Mouse (Mus musculus): Measurements from ENCODE around the gene Rdh11. TPM values are rescaled to one million over a fixed set of nuclear protein-coding genes. Genes with fewer than 3 reads are reported as not detected.

The Rdh11 gene
- polyA plus RNA-seq, 1 experiment = 32.4 TPM

GRCm38 (mm10) chr12:79138999-79139398 is 53.1 kb downstream of the Rdh11 start:
- Histone ChIP-seq H3K27ac (ENCODE audit: insufficient read depth, low read length) (no peak overlapping the region), H3K27me3 (ENCODE audit: control insufficient read depth, insufficient read depth, low read length) (no peaks in the 10 kb centered on the region), H3K4me3 (replicated peaks; ENCODE audit: insufficient read depth, low read depth, low read length) (no peak overlapping the region), H3K4me1 (ENCODE audit: control insufficient read depth, insufficient read depth, low read length) (no peaks in the 10 kb centered on the region)
- DNase-seq = no peak
- TF ChIP-seq POLR2A (IDR thresholded peaks at IDR 0.05; ENCODE audit: borderline replicate concordance, insufficient read depth, low read length) = no peak
- no peak for TF ChIP-seq CTCF (IDR thresholded peaks at IDR 0.05; ENCODE audit: borderline replicate concordance, insufficient read depth, low read depth, low read length)

GRCm38 (mm10) chr12:79136949-79137348 is 55.1 kb downstream of the Rdh11 start:
- 78% methylated on average over 7 of the region's 7 CpGs for WGBS
- H3K4me1 ChIP-seq (ENCODE audit: control insufficient read depth, insufficient read depth, low read length) = no peaks in the 10 kb centered on the region
- no peak overlapping the region for H3K4me3 ChIP-seq (replicated peaks; ENCODE audit: insufficient read depth, low read depth, low read length)
- TF ChIP-seq POLR2A (IDR thresholded peaks at IDR 0.05; ENCODE audit: borderline replicate concordance, insufficient read depth, low read length) = no peak
- TF ChIP-seq CTCF (IDR thresholded peaks at IDR 0.05; ENCODE audit: borderline replicate concordance, insufficient read depth, low read depth, low read length) = no peak
- DNase-seq = no peak
- no peak overlapping the region for H3K27ac ChIP-seq (ENCODE audit: insufficient read depth, low read length)
- H3K27me3 ChIP-seq (ENCODE audit: control insufficient read depth, insufficient read depth, low read length) = no peaks in the 10 kb centered on the region

GRCm38 (mm10) chr12:79135105-79135504 is 57.0 kb downstream of the Rdh11 start:
- DNase-seq = no peak
- H3K27ac ChIP-seq (ENCODE audit: insufficient read depth, low read length) = no peak overlapping the region
- H3K4me3 ChIP-seq (replicated peaks; ENCODE audit: insufficient read depth, low read depth, low read length) = no peak overlapping the region
- TF ChIP-seq POLR2A (IDR thresholded peaks at IDR 0.05; ENCODE audit: borderline replicate concordance, insufficient read depth, low read length) = no peak
- no peak for TF ChIP-seq CTCF (IDR thresholded peaks at IDR 0.05; ENCODE audit: borderline replicate concordance, insufficient read depth, low read depth, low read length)
- WGBS = 57% methylated on average over 4 of the region's 4 CpGs
- no peaks in the 10 kb centered on the region; the same call in 1 of the 2 replicates for H3K27me3 ChIP-seq (ENCODE audit: control insufficient read depth, insufficient read depth, low read length)
- H3K4me1 ChIP-seq (ENCODE audit: control insufficient read depth, insufficient read depth, low read length) = no peaks in the 10 kb centered on the region

- WGBS = 57% methylated on average over 8 of the region's 8 CpGs
- DNase-seq = no peak
- Histone ChIP-seq H3K4me3 (replicated peaks; ENCODE audit: insufficient read depth, low read depth, low read length) (no peak overlapping the region), H3K27me3 (ENCODE audit: control insufficient read depth, insufficient read depth, low read length) (no peaks in the 10 kb centered on the region; the same call in 1 of the 2 replicates), H3K4me1 (ENCODE audit: control insufficient read depth, insufficient read depth, low read length) (no peaks in the 10 kb centered on the region), H3K27ac (ENCODE audit: insufficient read depth, low read length) (no peak overlapping the region)
- TF ChIP-seq POLR2A (IDR thresholded peaks at IDR 0.05; ENCODE audit: borderline replicate concordance, insufficient read depth, low read length) (no peak), CTCF (IDR thresholded peaks at IDR 0.05; ENCODE audit: borderline replicate concordance, insufficient read depth, low read depth, low read length) (no peak)
Measured at GRCm38 (mm10) chr12:79134676-79135075, 57.4 kb downstream of the Rdh11 start.

GRCm38 (mm10) chr12:79131706-79132460 is 60.2 kb downstream of the Rdh11 start:
- Histone ChIP-seq H3K27ac (ENCODE audit: insufficient read depth, low read length) (no peak overlapping the region), H3K4me3 (replicated peaks; ENCODE audit: insufficient read depth, low read depth, low read length) (peak overlapping the region; percentile 57), H3K4me1 (ENCODE audit: control insufficient read depth, insufficient read depth, low read length) (no peaks in the 10 kb centered on the region), H3K27me3 (ENCODE audit: control insufficient read depth, insufficient read depth, low read length) (no peaks in the 10 kb centered on the region; the same call in 1 of the 2 replicates)
- 33% methylated on average over 5 of the region's 5 CpGs for WGBS
- TF ChIP-seq CTCF (IDR thresholded peaks at IDR 0.05; ENCODE audit: borderline replicate concordance, insufficient read depth, low read depth, low read length) (no peak), POLR2A (IDR thresholded peaks at IDR 0.05; ENCODE audit: borderline replicate concordance, insufficient read depth, low read length) (no peak)
- peak in 1 of 2 experiments; percentile 5 for DNase-seq

GRCm38 (mm10) chr12:79131178-79131675 is 60.9 kb downstream of the Rdh11 start:
- DNase-seq = peak; percentile 5 to 13
- TF ChIP-seq CTCF (IDR thresholded peaks at IDR 0.05; ENCODE audit: borderline replicate concordance, insufficient read depth, low read depth, low read length) (no peak), POLR2A (IDR thresholded peaks at IDR 0.05; ENCODE audit: borderline replicate concordance, insufficient read depth, low read length) (no peak)
- Histone ChIP-seq H3K4me3 (replicated peaks; ENCODE audit: insufficient read depth, low read depth, low read length) (peak overlapping the region; percentile 57), H3K27me3 (ENCODE audit: control insufficient read depth, insufficient read depth, low read length) (no peaks in the 10 kb centered on the region; the same call in 1 of the 2 replicates), H3K27ac (ENCODE audit: insufficient read depth, low read length) (no peak overlapping the region), H3K4me1 (ENCODE audit: control insufficient read depth, insufficient read depth, low read length) (no peaks in the 10 kb centered on the region)
- 2% methylated on average over 22 of the region's 22 CpGs for WGBS

- DNase-seq = peak; percentile 86
- Histone ChIP-seq H3K27me3 (ENCODE audit: control insufficient read depth, insufficient read depth, low read length) (no peaks in the 10 kb centered on the region; the same call in 1 of the 2 replicates), H3K27ac (ENCODE audit: insufficient read depth, low read length) (no peak within 1 kb of the TSS), H3K4me1 (ENCODE audit: control insufficient read depth, insufficient read depth, low read length) (no peaks in the 10 kb centered on the region), H3K4me3 (replicated peaks; ENCODE audit: insufficient read depth, low read depth, low read length) (peak within 1 kb of the TSS; percentile 57)
- WGBS = under 1% methylated on average over 47 of the region's 47 CpGs
- TF ChIP-seq POLR2A (IDR thresholded peaks at IDR 0.05; ENCODE audit: borderline replicate concordance, insufficient read depth, low read length) (peak; percentile 51; the same call in 1 of the 2 replicates), CTCF (IDR thresholded peaks at IDR 0.05; ENCODE audit: borderline replicate concordance, insufficient read depth, low read depth, low read length) (no peak)
Measured at GRCm38 (mm10) chr12:79130299-79131177, 61.6 kb downstream of the Rdh11 start, which contains the start of gene Arg2. TSS of gene Arg2 (plus strand) at chr12:79130777.

Other genes starting within 250 kb of the Rdh11 start
- 80.8 and 90.8 TPM in 2 replicates for gene Tmem229b, start 184.7 kb downstream of the Rdh11 start, polyA plus RNA-seq (2012; rRNA removed)
- 34.2 and 36.7 TPM in 2 replicates for gene Plekhh1, start 163.1 kb downstream of the Rdh11 start, polyA plus RNA-seq (2012; rRNA removed)
- gene Pigh, start 102.6 kb downstream of the Rdh11 start, polyA plus RNA-seq (2012; rRNA removed) = 13.5 and 14.4 TPM in 2 replicates
- 0.59 and 0.68 TPM in 2 replicates for gene Arg2, start 61.5 kb downstream of the Rdh11 start, polyA plus RNA-seq (2012; rRNA removed)
- 124 and 137 TPM in 2 replicates for gene Vti1b, start 19.6 kb downstream of the Rdh11 start, polyA plus RNA-seq (2012; rRNA removed)
- 2.1 and 2.6 TPM in 2 replicates for gene Rdh12, start 16.6 kb upstream of the Rdh11 start, polyA plus RNA-seq (2012; rRNA removed)
- 32.1 and 38.4 TPM in 2 replicates for gene Zfyve26, start 104.0 kb upstream of the Rdh11 start, polyA plus RNA-seq (2012; rRNA removed)
- gene Rad51b, start 105.0 kb upstream of the Rdh11 start, polyA plus RNA-seq (2012; rRNA removed) = 0.23 and 0.44 TPM in 2 replicates

All from cerebellum, adult 2 months (tissue).